Mouse (Mus musculus) left cerebral cortex, adult 9 months (tissue): ENCODE measurements around the gene Sgk1.

Source experiments
- DNase-seq, 2 experiments: peaks; one replicate each; pipeline ENCODE4 v3.0.0; 2022; ENCODE audit warnings: low spot score in 2 of 2

The Sgk1 gene

DNA sequence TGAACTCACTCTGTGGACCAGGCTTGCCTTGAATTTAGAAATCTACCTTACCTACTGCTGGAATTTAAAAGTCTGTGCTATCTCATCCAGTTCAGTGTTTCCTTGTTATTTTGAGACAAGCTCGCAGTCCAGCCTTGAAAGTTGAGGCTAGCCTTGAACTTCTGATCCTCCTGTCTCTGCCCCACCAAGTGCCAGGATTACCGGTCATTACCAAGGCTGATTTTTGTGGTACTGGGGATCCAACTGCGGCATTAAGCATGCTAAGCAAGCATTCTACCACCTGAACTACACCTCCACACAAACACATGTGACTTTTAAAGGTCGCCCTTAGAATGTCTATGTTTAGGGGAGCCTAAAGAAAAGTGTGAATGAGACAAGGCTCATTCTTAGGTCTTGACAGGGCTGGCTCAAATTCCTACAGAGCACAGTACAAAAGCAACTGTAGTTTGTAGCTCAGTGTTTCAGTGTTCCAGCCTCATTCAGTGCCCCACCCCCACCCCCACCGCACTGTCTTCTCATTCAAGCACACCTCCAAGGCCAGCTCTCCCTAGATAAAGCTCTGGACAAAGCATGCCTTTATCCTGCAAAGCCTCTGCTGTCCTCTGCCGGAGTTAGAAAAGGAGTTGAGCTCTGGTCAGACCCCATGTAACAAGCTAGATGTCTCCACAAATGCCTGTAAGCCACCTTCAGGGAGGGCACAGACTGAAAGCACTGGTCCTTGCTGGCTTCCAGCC lies 36.2 kb downstream of the Sgk1 start:
- no peak for DNase-seq

DNA sequence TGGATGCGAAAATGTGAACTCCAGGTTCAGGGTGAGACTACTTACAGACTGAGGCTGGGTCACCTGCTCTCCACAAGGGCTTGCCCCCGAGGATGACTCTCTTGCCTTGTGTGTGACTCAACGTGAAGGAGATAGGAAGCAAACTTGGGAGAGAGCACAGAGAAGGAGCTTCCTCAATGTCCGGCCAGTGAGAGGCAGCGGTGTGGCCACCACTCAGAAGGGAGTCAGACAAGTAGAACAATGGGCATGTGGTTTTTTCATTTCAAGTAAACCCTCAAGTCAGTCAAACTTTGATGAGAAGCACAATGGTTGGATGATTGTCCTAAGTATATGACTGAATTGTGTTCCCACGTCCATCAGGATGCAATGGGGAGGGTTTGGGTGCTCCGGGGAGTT lies 36.8 kb downstream of the Sgk1 start:
- DNase-seq: no peak

DNA sequence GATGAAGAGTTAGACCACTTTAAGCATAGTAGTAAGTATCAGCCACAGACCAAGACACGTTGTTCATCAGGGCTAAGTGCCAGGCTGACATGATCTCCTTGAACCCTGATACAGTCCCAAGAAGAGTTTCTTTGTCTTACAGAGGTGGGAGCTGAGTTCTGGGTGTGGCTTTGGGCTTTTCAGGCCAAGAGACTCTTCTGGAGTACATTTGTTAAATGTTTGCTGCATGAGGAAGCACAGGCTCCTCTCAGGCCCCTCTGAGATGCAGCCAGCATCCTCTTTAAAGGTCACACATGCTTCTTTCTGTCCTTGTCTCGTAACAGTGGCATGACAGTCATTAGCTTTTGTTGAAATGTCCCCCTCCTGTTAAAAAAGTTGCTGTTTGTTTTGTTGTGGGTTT lies 38.6 kb downstream of the Sgk1 start:
- DNase-seq: no peak

DNA sequence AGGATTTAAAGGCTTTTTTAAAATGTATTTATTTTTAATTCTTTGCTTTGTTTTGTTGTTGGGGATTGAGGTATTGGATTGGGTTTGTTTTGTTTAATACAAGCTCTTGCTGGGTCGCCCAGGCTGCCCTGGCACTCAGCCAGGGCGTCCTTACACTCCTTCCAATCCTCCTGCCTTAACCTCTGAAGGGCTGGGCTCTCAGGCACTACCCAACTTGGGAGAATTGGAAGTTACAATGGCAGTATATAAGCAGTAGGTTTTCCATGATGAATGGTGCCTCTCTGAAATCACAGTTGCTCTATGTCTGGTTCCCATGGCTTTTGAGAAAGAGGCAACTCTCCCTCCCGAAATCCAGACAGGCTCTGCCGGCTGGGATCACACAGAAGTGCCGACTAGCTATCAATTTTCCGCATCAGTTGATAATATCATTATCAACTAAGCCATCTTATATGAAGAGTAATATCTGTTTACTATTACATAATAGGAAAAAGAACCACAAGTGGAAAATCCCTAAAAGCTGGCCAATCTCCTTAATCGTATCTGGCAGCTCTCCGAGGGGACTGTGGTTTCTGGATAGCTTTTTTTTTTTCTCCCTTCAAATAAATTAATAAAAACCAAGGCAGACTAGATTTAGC lies 40.8 kb downstream of the Sgk1 start:
- DNase-seq: no peak

DNA sequence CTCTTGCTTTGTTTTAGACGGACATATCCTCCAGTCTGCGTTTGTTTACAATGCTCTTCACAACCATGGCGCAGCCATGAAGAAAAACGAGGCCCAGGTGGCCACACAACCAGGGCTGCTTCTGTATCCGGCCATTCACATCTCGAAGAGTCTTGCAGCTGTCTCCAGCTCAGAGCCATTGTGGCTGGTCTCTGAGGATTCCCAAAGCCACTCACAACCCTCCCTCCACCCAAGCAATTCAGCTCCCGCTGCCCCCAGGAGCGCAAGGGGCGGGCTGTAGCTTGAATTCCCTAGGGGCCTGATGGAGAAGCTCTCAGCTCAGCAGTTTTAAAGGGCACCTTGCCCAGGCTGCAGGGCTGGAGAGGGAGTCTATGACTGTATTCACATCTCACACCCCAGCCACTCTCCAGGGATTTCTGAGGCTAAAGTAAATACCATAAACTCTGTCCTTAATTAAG lies 41.5 kb downstream of the Sgk1 start:
- peak in 1 of 2 experiments; percentile 50 for DNase-seq

DNA sequence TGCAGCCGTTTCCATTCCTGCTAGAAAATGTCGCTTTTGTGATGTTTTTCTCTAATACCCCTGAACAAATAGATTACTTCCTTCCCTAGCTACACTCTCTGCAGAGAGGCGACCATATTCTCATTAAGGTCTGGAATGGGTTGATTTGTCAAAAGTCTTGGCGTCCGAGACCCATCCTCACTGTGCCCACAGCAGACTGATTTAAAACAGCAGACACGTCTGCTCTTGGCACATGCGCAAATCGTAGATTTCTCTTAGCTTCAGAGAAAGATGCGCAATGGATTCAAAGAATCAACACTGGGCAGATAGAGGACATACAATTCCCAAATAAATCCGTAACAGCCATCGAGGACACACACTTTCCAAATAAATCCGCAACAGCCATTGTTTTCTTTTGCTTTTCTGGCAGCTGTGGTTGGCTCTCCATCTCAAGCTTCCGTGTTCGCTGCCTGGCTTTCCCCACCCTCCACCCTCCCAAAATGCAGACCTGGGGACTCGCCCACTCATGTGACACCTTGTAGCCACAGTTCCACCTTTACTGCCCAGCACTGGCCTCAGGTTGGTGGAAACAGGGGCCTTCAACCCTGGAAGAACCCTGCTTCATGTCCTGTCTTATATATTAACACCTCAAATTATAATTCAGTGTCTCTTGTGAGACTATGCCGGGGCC lies 42.2 kb downstream of the Sgk1 start:
- DNase-seq: peak in 1 of 2 experiments; percentile 49

DNA sequence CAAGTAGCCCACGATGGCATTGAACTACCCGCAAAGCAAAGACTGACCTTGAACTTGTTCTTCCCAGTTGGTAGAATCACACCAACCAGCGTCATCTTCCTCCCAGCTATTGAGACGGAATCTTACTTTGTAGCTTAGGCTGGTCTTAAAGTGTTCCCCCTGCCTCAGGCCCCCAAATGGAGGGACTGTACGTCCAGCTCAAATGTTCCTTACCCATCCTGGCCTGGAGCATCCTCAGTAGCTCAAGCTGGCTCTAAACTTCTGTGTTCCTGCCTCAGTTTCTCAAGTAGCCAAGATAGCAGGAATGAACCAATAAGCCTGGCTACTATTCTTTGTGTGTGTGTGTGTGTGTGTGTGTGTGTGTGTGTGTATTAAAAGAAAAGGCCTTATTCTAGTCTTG lies 45.0 kb downstream of the Sgk1 start:
- DNase-seq: no peak

DNA sequence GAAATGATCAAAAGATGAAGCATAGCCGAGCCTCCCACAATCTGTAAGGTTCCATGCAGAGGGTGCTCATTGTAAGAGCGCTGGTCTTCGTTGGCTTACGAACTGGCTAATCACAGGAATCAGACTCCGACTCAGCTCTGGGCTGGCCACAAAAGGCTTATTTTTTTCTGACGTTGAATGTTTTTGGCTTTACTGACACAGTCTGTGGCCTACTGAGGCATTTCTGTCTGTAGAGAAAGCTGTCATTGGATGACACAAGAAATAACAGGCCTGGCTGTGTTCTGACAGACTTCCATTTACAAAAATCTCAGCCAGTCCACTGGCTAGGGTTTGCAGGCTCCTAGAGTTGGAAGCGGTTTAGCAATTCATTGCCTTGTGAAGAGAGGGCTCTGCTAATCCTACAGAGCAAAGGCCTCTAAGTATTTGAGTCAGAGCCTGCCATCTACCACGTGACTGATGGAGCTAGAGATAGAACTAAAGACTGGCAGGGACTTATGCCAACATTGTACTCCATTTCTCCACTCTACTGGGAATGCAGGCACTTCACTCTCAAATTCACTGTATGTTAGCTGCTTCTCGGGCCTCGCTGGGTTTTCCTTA lies 48.9 kb downstream of the Sgk1 start:
- DNase-seq: no peak

DNA sequence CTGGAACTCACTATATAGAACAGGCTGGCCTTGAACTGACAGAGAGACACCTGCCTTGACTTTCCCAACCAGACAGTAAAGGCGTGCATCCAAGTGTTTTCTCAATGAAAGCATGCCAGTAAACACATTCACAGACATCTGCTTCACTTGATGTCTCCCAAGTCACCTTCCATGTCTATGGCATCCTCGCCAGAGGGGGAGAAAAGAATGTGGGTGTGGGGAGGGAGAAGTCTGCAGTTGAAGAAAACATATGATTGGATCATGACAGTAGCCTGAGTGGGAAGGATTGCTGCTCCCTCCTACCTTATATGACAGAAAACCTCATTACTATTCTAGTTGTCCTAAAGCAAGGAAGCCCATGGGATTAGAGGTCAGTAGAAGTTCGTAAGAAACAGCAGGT lies 50.8 kb downstream of the Sgk1 start:
- no peak for DNase-seq

DNA sequence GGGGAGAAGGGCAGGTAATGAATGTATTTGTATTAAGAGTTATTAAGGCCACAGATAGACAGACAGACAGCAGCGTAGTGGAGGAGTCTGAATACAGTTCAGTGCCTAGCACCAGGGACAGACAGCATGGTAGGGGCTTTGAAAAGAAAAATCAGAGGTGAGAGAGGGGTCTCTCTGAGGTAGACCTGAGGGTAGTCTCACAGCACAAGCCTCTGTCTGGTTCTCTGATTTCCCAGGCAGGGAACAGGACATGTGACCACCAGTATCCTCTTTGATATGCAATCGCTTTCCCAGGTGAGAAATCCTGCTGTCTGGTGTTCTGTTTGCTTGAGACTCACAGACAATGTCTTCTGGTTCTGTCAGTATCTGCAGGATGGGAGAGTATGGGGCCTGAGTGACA lies 52.8 kb downstream of the Sgk1 start:
- DNase-seq: no peak

DNA sequence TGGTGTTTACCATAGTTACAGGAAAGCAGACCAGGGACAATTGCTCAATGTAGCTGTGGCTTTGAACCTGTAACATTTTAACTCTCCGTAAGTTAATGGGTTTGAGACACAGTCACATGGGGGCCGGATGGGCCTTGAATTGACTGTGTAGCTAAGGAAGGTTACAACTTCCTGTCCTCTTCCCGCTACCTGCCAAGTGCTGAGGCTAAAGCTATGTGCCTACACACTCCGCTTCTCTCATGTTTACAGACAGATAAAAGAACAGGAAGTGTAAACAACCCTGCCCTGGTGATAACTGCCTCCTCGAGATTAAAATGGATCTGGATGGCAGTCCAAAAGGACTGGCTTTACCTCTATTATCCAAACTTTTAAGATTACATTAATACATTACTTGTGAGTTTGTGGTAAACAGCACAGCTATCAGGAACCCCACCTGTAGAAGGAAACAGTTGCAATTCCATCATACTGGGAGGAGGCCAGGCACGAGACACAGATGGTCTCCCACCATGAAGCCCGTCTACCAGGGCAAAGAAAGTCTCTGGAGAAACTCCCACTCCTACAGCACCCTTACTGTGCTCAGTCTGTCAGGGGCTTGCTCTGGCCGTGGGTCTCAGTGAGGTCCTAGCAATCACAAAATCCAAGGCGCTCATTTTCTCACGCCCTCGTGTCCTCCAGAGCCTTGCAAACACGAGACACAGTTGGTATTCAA lies 54.7 kb downstream of the Sgk1 start:
- no peak for DNase-seq

DNA sequence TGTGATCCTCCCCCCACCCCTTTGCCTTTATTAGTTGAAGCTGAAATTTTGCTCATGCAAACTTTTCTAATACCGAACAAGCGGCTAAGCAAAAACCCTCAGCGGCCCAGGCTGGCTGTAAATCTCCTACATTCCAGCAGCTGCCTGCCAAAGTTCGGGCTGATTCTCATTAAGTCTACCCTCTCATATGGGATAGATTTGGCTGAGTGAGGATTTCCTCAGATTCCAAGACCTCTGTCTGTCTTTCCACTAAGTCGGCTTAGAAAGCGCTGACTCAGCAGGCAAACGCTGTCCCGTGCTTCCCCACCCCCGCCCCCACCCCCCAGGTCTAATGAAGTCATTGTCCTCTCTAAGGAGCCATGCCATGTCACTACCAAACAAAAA lies 55.2 kb downstream of the Sgk1 start:
- no peak for DNase-seq

DNA sequence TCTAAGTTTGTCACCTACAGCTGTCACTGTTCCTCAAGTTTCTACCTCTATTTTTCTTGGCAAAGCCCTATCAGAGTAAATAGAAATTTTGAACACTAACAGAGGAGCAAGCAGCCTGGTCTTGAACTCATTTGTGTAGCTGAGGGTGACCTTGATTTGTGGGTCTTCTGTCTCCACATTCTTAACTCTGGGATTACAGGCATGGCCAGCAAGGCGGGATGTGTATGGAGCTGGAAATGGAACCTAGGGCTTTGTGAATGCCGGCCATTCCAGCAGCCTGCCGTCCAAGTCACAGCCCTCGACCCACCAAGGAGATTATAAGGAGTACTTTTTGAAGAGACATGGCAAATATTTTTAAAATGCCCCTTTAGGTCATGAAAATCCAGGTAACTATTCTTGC lies 56.2 kb downstream of the Sgk1 start:
- no peak for DNase-seq

DNA sequence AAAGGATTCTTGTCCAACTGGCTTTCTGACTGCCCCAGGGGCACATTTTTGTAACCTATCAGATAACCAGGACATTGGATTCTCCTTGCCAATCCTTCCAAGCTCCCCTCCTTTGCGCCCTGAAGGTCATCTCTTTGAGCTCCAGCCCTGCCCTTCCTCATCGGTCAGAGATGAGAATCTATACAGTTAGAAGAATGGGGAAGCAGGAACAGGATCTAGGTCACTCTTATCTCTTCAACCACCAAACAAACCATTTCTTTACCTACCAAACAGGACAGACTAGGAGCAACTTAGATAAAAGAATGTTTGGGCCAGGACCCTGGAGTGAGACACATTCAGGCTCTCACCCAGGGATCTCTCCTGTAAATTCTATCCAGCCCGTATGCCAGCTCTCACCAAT lies 59.3 kb downstream of the Sgk1 start:
- no peak for DNase-seq

DNA sequence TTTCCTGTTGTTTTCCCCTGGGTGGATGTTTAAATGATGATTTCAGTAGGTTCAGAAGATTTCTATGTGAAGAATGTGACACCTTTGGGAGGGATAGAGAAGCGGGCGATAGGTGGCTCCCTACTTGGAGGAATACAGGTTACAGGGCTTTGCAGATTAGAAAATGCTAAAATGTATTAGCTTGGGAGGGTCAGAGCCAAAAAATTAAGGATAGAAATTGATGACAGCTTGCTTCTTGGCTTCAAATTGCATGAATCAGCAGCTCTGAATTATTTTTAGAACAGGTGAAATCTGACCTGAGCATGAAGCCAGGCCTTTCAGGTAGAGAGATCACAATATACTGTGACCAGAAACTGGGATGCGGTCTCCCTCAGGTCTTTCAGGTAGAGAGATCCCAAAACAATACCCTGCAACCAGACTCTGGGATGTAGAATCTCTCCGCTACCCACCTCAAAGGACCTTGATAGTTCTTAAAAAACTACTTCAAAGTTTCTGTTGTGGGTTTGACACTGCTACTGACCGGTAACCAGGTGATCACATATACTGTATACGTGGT lies 61.2 kb downstream of the Sgk1 start:
- no peak for DNase-seq

DNA sequence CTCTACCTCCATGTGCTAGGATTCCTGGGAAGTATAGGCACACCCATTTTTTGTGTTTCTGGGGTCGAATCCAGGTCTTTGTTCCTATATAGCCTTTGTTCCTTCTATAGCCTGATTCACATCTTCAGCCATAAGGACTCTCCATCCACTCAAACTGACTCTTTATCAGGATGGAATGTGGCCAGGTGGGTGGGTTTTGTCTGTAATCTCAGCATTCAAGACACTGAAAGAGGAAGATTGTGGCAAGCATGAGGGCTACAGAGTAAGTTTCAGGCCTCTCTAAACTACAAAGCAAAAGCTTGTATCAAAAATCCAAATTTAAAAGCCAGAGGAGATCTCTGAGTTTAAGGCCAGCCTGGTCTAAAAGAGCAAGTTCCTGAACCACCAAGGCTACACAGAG lies 63.2 kb downstream of the Sgk1 start:
- no peak for DNase-seq

DNA sequence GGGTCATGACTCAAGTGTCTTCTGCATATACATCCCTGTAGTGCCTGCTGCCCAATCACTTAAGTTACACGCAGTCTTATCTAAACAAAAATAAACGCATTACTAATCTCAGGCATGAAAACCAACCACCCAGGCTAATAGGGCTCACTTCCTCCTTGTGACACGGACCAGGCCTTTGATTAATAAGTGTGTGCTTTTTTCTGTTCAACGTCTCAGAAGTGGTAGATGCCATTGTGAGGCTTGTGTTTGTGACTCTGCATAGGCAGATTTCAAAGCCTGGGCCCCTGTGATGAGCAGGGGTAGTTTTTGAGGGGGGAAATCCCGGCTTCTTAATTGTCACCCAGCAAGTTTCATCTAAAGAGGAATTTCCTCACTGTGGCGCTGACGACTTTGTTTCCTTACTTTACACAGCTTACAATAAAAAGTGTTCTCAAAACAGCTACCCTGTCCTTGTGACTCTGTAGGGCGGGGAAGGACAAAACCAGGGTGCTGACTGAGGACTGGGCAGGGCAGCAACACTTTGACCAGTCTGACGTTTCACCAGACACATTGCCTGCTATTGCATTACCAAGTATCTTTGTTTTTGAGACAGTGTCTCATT lies 64.9 kb downstream of the Sgk1 start:
- no peak for DNase-seq

DNA sequence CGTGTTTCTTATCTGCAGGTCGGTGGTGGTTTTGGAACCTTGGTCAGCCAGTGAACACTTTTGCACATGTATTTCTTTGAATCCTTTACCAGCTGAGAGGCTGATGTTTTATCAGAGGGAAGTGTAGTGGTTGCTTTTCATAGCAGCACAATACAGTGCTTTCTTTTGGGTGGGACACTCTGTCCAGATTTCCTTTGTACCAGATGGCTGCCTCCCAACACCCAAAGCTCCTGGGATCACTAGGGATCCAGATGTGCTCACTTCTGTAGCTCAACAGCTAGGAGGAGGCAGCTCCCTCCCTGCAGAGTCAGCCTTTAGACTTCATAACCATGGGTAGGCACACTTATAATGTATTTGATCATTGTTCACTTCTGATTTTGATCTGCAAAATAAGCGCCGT lies 70.5 kb downstream of the Sgk1 start:
- no peak for DNase-seq

DNA sequence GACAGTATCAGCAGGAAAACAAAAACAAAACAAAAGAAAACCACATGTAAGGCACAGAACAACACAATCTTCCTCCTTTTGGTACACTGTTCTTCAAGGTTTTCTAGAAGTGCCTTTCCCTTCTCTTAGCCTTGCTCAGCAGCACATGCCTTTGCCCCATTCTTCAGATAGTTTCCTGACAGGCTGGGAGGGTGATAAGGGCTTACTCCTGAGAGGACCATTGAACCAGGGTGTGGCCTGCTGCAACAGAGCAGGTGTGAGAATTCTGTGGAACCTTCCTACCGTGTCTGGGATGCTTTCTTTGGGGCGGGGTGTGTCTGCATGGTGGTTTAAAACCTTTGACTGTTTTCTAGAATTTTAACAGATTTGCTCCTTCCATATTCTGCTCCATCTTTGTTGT lies 79.1 kb downstream of the Sgk1 start:
- DNase-seq: no peak

DNA sequence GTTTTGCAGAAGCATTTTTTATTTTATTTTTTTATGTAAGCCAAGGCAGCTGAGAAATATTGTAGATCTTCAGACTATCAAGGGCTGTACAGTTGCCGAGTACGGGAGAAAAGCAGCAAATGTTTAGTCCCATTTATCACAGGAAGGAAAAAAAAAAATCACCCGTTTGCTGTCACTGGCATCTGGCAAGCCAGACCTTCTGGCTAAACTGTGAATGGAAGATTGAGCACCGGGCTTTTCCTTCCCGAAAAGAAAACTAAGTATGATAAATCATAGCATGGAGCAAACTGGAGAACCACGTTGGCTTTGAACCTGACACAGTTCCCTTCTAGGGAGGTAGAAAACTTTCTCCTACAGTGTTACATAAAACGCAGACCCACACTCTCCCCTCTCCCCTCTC lies 81.0 kb downstream of the Sgk1 start:
- DNase-seq: no peak

DNA sequence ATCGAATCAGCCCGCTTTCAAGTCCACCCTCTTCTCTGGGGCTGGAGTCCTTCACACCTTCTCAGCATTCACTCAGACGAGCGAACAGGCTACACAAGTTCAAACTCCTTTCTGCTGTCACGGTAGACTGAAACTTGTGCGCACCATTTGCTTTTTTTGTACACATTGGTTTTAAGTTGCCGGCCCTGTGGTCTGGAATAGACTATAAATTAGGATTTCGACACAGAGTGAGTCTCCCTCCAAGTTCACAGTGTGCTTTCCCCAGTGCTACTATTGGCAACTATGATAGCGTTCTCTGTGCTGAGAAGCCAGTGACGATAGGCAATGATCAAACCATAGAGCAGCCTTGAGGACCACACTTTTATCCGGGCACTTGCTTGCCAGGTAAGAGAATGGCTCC lies 91.7 kb downstream of the Sgk1 start:
- no peak for DNase-seq
